Mouse (Mus musculus): ENCODE data around the gene Gm45140.

- TF ChIP-seq GATA1 (IDR thresholded peaks at IDR 0.05; ENCODE audit: low read length) (no peak), TAL1 (IDR thresholded peaks at IDR 0.05; ENCODE audit: low read length) (no peak)
Measured at GRCm38 (mm10) chr6:87804036-87804435, 31.6 kb downstream of the Gm45140 start.
